Mouse (Mus musculus): Measurements from ENCODE around the gene Rdh16f1.
A peak's percentile ranks its signal among the peaks of the same experiment; 100 is the strongest.

Gene Rdh16f1

GRCm38 (mm10) chr10:127739083-127739660, 20.4 kb upstream of the Rdh16f1 start, which contains the start of gene Zbtb39:
Zbtb39 (plus strand) TSS chr10:127739538.
- no peak for TF ChIP-seq GATA4 (IDR thresholded peaks at IDR 0.05; ENCODE audit: insufficient replicate concordance, low read length)

DNA sequence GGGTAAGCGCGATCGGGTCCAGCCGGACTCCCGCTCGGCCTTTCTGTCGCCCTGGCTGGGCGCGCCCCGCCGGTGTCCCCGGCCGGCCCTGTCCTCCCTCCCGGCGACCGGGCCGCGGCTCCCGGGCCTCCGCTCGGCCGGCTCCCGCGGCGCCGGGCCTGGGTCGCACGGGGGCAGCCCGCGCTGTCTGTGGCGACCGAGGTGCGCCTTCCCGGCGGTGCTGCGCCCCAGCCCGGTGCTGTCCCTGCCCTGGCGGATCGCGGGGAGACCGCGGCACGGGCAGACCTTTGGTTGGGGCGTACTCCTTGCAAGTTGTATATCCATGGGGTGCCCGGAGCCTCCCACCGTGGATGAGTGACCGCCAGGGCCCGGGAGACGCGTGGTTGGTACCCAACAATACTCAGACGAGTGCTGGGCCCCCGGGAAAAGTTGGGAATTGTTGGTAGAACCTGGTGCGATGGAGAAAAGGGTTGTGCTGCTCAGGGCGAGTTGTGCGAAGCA, 19.9 kb upstream of the Rdh16f1 start:
- no peak for TF ChIP-seq GATA4 (IDR thresholded peaks at IDR 0.05; ENCODE audit: insufficient replicate concordance, low read length)

GRCm38 (mm10) chr10:127744661-127745060, 14.9 kb upstream of the Rdh16f1 start:
- no peak for TF ChIP-seq GATA4 (IDR thresholded peaks at IDR 0.05; ENCODE audit: insufficient replicate concordance, low read length)

DNA sequence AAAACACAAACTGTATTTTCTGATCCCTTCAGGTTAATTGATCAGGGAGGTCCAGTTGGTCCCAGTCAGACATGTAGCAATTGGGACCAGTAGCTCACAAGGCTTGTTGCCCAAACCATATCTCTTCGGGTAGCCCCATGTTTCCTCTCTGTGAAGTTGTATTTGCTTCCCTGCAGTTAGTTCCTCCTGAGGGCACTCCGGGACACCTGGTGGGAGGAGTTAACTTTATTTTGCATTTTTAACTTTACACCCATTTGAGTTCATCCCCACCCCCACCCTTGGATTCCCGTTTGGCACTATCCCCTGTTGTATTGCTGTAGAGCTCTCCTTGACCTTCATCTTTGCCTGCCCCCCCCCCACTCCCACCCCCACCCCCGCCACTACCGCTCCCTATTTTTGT, 13.7 kb upstream of the Rdh16f1 start:
- peak; percentile 45; the same call in 1 of the 2 replicates for TF ChIP-seq GATA4 (IDR thresholded peaks at IDR 0.05; ENCODE audit: insufficient replicate concordance, low read length)

DNA sequence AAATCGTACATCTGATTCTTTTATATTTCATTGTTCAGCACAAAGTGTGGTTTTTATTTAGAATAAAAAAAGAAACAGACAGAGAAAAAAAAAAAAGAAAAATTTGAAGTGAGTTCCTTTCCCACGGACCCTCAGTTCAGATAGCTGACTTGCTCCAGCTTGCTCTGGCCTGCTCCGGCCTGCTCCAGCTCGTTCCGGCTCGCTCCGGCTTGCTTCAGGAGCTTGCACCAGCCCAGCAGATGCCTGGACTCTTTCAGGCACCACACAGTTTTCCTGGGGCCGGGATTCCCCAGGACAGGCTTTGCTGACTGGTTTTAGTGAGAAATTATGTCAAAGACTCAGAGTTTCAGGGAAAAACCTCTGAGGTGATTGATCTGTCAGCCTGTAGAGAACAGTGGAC, 12.3 kb upstream of the Rdh16f1 start:
- no peak for TF ChIP-seq GATA4 (IDR thresholded peaks at IDR 0.05; ENCODE audit: insufficient replicate concordance, low read length)

- peak; percentile 97 for TF ChIP-seq GATA4 (IDR thresholded peaks at IDR 0.05; ENCODE audit: insufficient replicate concordance, low read length)
Observed at GRCm38 (mm10) chr10:127748847-127749612, 10.6 kb upstream of the Rdh16f1 start.

- TF ChIP-seq GATA4 (IDR thresholded peaks at IDR 0.05; ENCODE audit: insufficient replicate concordance, low read length), result no peak
Observed at GRCm38 (mm10) chr10:127750136-127750777, 9.3 kb upstream of the Rdh16f1 start.

DNA sequence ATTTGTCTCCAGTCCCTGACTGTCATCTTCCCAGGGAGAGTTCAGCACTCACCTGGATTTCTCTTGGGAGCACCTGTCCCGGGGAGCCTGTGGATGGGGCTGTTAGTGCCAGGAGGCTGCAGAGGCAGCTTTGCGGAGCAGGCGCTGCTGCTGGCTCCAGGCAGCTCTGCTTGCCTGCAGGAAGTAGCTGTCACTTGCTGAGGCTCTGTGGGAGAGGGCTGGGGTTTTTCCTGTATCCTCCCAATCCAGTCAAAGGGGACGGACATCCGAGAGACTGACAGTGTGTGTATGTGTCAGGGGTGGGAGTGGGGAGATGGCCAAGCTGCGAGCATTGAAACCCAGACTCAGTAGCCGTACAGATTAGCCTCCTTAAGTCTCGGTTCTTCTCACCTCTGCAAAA, 8.0 kb upstream of the Rdh16f1 start, which contains the start of gene Gpr182:
Gpr182 (minus strand) TSS at position 185 of the 400 bp plus-strand sequence.
- peak; percentile 67; the same call in 1 of the 2 replicates for TF ChIP-seq GATA4 (IDR thresholded peaks at IDR 0.05; ENCODE audit: insufficient replicate concordance, low read length)

- TF ChIP-seq GATA4 (IDR thresholded peaks at IDR 0.05; ENCODE audit: insufficient replicate concordance, low read length), result peak; percentile 93
Observed at GRCm38 (mm10) chr10:127754566-127755166, 4.9 kb upstream of the Rdh16f1 start.

DNA sequence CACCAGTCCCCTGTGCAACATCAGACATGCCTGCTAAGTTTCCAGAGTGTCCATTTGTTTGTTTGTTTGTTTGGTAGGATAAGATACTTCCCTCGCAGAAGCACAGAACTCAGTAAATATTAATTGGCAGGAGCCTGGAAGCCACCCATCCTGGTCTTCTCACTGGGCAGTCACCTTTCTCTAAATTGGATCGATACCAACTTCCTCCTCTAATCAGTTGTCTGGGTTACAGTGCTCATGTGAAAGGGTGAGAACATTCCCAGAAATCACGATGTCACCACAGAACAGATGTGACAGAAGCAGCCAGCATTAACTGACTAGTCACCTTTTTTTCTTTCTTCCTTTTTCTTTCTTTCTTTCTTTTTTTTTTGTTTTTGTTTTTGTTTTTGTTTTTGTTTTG, 4.3 kb upstream of the Rdh16f1 start:
- TF ChIP-seq GATA4 (IDR thresholded peaks at IDR 0.05; ENCODE audit: insufficient replicate concordance, low read length), result peak; percentile 92

GRCm38 (mm10) chr10:127755770-127756468, 3.7 kb upstream of the Rdh16f1 start:
- peak; percentile 100 for TF ChIP-seq GATA4 (IDR thresholded peaks at IDR 0.05; ENCODE audit: insufficient replicate concordance, low read length)

GRCm38 (mm10) chr10:127763914-127764680, 4.5 kb downstream of the Rdh16f1 start:
- peak; percentile 82 for TF ChIP-seq GATA4 (IDR thresholded peaks at IDR 0.05; ENCODE audit: insufficient replicate concordance, low read length)

- no peak for TF ChIP-seq GATA4 (IDR thresholded peaks at IDR 0.05; ENCODE audit: insufficient replicate concordance, low read length)
Observed at GRCm38 (mm10) chr10:127766564-127766963, 7.0 kb downstream of the Rdh16f1 start.

GRCm38 (mm10) chr10:127776011-127776410, 16.4 kb downstream of the Rdh16f1 start, which contains the start of gene Rdh9:
Rdh9 (plus strand) TSS chr10:127776386.
- TF ChIP-seq GATA4 (IDR thresholded peaks at IDR 0.05; ENCODE audit: insufficient replicate concordance, low read length), result peak; percentile 79; the same call in 1 of the 2 replicates
